Mouse (Mus musculus): ENCODE measurements around the gene Gm11938.
"Not testable (repeated sequence)": the region's sequence is repeated elsewhere in the genome, so short reads cannot be mapped to it uniquely, and the experiment has no call there.

- not testable (repeated sequence) for TF ChIP-seq CHD2 (IDR thresholded peaks at IDR 0.05; ENCODE audit: low read depth, low read length); HCFC1 (IDR thresholded peaks at IDR 0.05; ENCODE audit: borderline replicate concordance, insufficient read depth, low read length); ZNF384 (IDR thresholded peaks at IDR 0.05; ENCODE audit: low read depth, low read length); ZC3H11A (IDR thresholded peaks at IDR 0.05; ENCODE audit: borderline replicate concordance, low read depth, low read length); MAFK (IDR thresholded peaks at IDR 0.05; ENCODE audit: insufficient read depth, low read depth, low read length)
Observed at GRCm38 (mm10) chr11:99603208-99603607, at the start of gene Gm11938.
